Mouse (Mus musculus): Measurements from ENCODE around the gene Setd5.

Gene Setd5

GRCm38 (mm10) chr6:113184866-113185525 lies 107.8 kb downstream of the Setd5 start:
- no peak for DNase-seq (ENCODE audit: low spot score in 2 of 2)

DNA sequence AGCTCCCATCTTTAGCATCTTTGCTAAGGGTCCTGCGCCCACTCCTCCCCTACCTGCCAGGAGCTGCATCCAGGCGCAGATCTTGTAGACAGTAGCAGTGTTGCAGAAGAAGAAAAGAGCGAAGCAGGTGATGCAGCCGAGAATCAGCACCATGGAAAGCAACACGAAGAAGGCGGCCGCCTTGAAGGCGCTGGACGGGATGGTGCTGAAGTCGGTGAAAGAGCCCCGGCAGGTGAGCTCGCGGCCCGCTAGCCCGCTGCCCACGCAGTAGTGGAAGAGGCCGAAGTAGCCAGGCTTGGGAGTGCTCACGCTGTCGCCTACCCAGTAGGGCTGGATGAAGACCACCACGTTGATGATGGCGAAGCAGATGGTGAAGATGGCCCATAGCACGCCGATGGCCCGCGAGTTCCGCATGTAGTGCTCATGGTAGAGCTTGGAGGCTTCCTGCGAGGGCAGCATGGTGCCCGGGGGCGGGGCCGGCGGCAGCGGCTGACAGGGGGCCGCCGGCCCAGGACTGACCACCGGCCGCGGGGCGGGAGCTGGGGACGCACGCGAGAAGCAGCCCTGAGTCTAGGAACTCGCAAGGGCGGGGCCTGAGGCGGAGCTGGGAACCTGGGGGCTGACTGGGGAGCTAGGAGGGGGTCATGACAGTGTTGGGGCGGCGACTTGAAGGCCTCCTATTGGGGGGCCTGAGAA lies 116.7 kb downstream of the Setd5 start:
- DNase-seq (ENCODE audit: low spot score in 2 of 2) = peak; percentile 37 to 39

DNA sequence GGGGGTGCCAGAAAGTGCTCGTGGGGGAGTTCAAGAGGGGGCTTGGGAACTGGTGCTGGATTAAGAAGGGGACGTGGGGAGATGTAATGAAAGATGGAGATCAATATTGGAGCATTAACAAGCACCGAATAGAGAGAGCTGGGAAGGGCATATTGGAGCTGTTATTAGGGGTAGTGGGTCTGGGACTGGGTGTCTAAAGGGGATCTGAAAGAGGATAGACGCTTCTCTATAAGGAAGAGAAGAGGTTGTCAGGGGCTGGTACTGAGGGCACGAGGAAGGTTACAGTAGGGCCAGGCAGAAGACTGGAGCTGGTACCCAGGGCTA lies 117.3 kb downstream of the Setd5 start:
- DNase-seq (ENCODE audit: low spot score in 2 of 2) = no peak

DNA sequence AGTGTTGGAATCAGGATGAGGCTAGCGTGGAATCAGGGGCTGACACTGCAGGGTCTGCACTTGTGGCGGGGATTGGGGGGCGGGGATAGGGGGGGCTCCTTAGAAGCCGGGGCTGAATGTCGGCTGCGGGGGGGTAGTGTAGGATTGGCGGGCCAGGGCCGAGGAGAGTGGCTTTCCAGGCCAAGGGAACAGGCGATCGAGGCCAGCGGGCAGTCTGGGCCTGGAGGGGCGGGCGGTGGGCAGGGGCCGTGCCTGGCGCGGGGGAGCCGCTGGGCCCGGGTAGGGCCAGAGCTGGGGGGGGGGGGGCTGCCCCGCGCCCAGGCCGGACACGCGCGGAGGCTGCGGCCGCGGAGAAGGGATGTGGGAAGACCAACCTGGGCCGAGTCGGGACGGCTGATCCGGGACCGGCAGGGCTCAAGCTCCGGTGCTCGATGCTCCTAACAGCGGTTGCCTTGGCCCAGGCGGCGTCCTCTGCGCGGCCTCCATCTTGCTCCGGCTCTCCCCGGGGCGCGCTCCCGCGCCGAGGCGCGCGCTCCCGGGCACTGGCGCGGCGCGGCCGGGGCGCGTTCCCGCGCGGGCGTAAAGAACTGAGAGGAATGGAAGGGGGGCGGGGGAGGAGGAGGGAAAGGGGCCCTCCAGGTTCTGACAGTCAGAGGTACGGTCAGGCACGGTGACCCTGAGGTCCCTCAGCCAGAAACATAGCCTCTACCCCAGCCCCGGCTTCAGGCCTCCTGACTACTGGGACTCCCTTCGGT lies 117.9 kb downstream of the Setd5 start, which contains the start of gene Lhfpl4:
Gene Lhfpl4, minus strand, starts transcription at position 544 of the 755 bp plus-strand sequence.
- peak in 1 of 2 experiments; percentile 62 for DNase-seq (ENCODE audit: low spot score in 2 of 2)

GRCm38 (mm10) chr6:113195596-113195992 lies 118.4 kb downstream of the Setd5 start:
- no peak for DNase-seq (ENCODE audit: low spot score in 2 of 2)
